Mouse (Mus musculus) midbrain, embryonic 14.5 days (tissue): ENCODE measurements around the gene Cntn2. TPM values are rescaled to one million over a fixed set of nuclear protein-coding genes. Genes with fewer than 3 reads are reported as not detected.

Source experiments
- ATAC-seq: fragments of 200-750 bp; cut with Nextera tagmentation; 2 replicates; pipeline ENCODE4 v1.8.0; 2017; ENCODE audit warnings: moderate number of reproducible peaks, moderate library complexity; ENCODE audit not compliant: low FRiP score, low TSS enrichment
- DNase-seq: peaks from one replicate; pipeline ENCODE4 v3.0.0-alpha.2; 2015
- H3K27ac ChIP-seq: fragments of 300-500 bp; sonication (generic); replicated peaks from 2 replicates; pipeline ENCODE4 v1.5.1; 2014; ENCODE audit warnings: mild to moderate bottlenecking, low read depth, low read length, moderate library complexity
- H3K27me3 ChIP-seq: fragments of 300-500 bp; sonication (generic); 2 replicates; pipeline ENCODE4 v1.6.1; 2014; ENCODE audit warnings: low read length, control low read depth, mixed read lengths; ENCODE audit not compliant: control insufficient read depth, insufficient read depth
- H3K36me3 ChIP-seq: fragments of 300-500 bp; sonication (generic); 2 replicates; pipeline ENCODE4 v1.6.1; 2014; ENCODE audit warnings: low read length, control low read depth; ENCODE audit not compliant: control insufficient read depth, insufficient read depth
- H3K4me1 ChIP-seq: fragments of 300-500 bp; sonication (generic); 2 replicates; pipeline ENCODE4 v1.6.1; 2014; ENCODE audit warnings: mild to moderate bottlenecking, antibody characterized with exemption, low read length, control low read depth; ENCODE audit not compliant: control insufficient read depth, insufficient read depth
- H3K4me2 ChIP-seq: fragments of 300-500 bp; sonication (generic); 2 replicates; pipeline ENCODE4 v1.6.1; 2014; ENCODE audit warnings: mild to moderate bottlenecking, low read length, moderate library complexity
- H3K4me3 ChIP-seq: fragments of 300-500 bp; sonication (generic); replicated peaks from 2 replicates; pipeline ENCODE4 v1.5.1; 2014; ENCODE audit warnings: low read depth, low read length
- H3K9ac ChIP-seq: fragments of 300-500 bp; sonication (generic); replicated peaks from 2 replicates; pipeline ENCODE4 v1.6.1; 2014; ENCODE audit warnings: mild to moderate bottlenecking, low read length, moderate library complexity
- H3K9me3 ChIP-seq: fragments of 300-500 bp; sonication (generic); 2 replicates; pipeline ENCODE4 v1.6.1; 2016; ENCODE audit warnings: low read length, control low read depth, mixed read lengths; ENCODE audit not compliant: control insufficient read depth
- WGBS: fragments of 180-500 bp; shearing (Covaris S2); extraction: QIAGEN DNeasy Blood & Tissue Kit; methylation state at CpG from one replicate; pipeline ENCODE4 v1.1.7; 2014; 5-methylcytosine and 5-hydroxymethylcytosine counted together
- polyA plus RNA-seq: library from polyadenylated mRNA; unstranded; fragments of >200 nt; fragmentation: Nextera tagmentation; extraction: Ambion mirVana; gene quantifications from 2 replicates; pipeline ENCODE4 v1.2.1, GENCODE M21; 2014

Cntn2 gene
- polyA plus RNA-seq, 1 experiment from 2014 or later = 65.3 TPM

DNA sequence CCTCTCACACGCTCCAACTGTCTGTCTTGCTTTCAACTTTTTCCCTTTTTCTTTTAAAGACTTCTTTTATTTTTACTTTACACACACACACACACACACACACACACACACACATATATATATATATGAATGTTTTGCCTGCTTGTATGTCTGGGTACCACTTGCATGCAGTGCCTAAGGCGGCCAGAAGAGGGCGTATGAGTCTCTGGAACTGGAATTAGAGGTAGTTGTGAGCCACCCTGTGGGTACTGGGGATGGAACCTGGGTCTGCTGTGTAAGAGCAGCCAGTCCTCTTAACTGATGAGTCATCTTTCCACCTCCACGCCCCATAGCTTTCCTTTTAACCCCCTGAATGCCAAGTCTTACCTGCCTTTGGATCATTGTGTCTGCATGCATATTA is 19.1 kb downstream of the Cntn2 start:
- Histone ChIP-seq H3K36me3 (peaks cover 70% of the 10 kb centered on the region), H3K9ac (no peak overlapping the region), H3K4me3 (no peak overlapping the region), H3K27me3 (no peaks in the 10 kb centered on the region), H3K27ac (no peak overlapping the region), H3K4me1 (peaks cover 12% of the 10 kb centered on the region; the same call in 1 of the 2 replicates), H3K4me2 (no peak overlapping the region), H3K9me3 (no peaks in the 10 kb centered on the region)
- DNase-seq (no peak), ATAC-seq (no peak)
- WGBS = 39% methylated on average over 4 of the region's 4 CpGs

DNA sequence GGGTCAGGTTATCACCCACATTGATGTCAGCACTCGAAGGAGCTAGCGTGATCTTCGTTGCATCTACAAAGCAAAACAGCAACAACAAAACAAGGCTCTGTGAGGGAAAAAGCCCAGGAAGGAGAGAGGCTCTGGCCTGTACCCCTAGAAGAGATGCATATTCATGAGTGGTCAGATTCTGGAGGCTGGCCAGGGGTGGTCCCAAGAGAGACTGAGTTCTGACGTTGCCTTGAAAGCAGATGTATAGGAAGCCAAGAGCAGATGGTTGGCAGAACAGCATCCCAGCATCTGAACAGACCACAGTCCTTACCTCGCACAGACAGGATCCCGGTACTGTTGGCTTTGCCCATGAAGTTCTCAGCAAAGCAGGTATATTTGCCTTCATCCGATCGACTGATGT is 20.0 kb downstream of the Cntn2 start:
- H3K4me1 ChIP-seq = peaks cover 12% of the 10 kb centered on the region; the same call in 1 of the 2 replicates
- peaks cover 71% of the 10 kb centered on the region for H3K36me3 ChIP-seq
- H3K9ac ChIP-seq = no peak overlapping the region; the same call in 1 of the 2 replicates
- WGBS = 78% methylated on average over 8 of the region's 8 CpGs
- no peak for ATAC-seq
- no peak overlapping the region for H3K27ac ChIP-seq
- no peak overlapping the region for H3K4me2 ChIP-seq
- no peaks in the 10 kb centered on the region for H3K27me3 ChIP-seq
- H3K9me3 ChIP-seq = no peaks in the 10 kb centered on the region
- peak; percentile 62 for DNase-seq
- no peak overlapping the region for H3K4me3 ChIP-seq

DNA sequence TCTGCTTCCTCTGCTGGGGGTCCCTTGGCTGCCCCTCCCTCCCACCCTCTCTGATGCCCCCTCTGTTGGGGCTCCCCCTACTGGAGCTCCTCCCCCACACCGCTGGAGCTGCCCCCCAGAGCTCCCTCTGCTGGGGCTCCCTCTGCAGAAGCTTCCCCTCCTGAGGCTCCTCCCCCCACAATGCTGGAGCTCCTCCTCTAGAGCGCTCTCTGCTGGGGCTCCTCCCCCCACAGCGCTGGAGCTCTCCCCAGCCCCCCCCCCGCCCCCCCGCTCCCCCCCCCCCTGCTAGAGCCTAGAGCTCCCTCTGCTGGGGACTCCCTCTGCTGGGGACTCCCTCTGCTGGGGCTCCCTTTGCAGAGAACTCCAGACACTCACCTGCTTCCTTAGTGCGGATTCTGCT is 22.3 kb downstream of the Cntn2 start:
- H3K36me3 ChIP-seq = peaks cover 83% of the 10 kb centered on the region
- no peak overlapping the region for H3K9ac ChIP-seq
- no peak for ATAC-seq
- 0 out of 2 replicates have a peak, but pooled peaks cover 4% of the 10 kb centered on the region for H3K4me1 ChIP-seq
- H3K27me3 ChIP-seq = no peaks in the 10 kb centered on the region
- peak; percentile 62 for DNase-seq
- no peak overlapping the region for H3K27ac ChIP-seq
- H3K4me2 ChIP-seq = no peak overlapping the region
- WGBS = 25% methylated on average over 2 of the region's 6 CpGs
- no peak overlapping the region for H3K4me3 ChIP-seq
- no peaks in the 10 kb centered on the region for H3K9me3 ChIP-seq

DNA sequence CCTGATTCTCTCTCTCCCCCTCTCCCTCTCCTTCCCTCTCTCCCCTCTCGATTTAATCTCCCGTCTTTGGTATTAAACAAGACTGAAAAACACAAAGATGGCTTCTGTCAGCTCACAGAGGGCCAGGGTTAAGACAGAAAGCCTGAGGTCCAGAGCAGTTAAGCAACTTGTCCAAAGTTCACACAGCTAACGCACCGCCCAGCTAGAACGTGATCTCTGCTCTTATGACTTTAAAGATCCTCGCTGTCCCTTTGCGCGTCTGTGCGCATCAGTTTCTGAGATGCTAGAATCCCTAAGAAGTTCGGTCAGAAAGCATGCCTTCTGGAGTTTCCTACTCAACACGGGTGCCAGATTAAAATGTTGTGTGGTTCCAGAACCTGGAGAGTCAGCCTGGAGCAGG is 23.3 kb downstream of the Cntn2 start:
- DNase-seq = no peak
- 88% methylated on average over 11 of the region's 11 CpGs for WGBS
- Histone ChIP-seq H3K4me3 (no peak overlapping the region), H3K27me3 (no peaks in the 10 kb centered on the region), H3K4me2 (no peak overlapping the region), H3K9ac (no peak overlapping the region), H3K9me3 (no peaks in the 10 kb centered on the region), H3K36me3 (peaks cover 84% of the 10 kb centered on the region), H3K4me1 (no peaks in the 10 kb centered on the region), H3K27ac (no peak overlapping the region)
- ATAC-seq = no peak

DNA sequence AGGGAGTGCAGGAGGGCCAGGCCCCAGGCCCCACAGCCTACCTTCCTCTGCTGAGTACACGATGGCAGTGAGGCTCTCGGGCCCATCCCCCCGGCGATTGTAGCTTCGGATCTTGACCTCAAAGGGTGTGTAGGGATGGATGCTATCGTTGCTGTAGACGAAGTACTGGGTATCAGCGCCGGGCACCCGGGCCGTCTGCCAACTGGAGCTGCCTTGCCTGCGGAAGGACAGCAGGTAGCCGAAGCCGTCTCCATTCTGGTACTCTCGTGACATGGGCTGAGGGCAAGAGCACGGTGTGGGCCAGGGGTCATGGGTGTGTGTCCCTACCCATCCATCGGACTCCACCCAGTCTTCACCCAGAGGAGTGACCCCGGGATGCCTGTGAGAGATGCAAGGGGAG is 24.4 kb downstream of the Cntn2 start:
- ATAC-seq = no peak
- Histone ChIP-seq H3K27ac (no peak overlapping the region), H3K9ac (no peak overlapping the region), H3K4me1 (no peaks in the 10 kb centered on the region), H3K4me3 (no peak overlapping the region), H3K27me3 (no peaks in the 10 kb centered on the region), H3K9me3 (no peaks in the 10 kb centered on the region), H3K36me3 (peaks cover 84% of the 10 kb centered on the region), H3K4me2 (no peak overlapping the region)
- 86% methylated on average over 18 of the region's 18 CpGs for WGBS
- no peak for DNase-seq

DNA sequence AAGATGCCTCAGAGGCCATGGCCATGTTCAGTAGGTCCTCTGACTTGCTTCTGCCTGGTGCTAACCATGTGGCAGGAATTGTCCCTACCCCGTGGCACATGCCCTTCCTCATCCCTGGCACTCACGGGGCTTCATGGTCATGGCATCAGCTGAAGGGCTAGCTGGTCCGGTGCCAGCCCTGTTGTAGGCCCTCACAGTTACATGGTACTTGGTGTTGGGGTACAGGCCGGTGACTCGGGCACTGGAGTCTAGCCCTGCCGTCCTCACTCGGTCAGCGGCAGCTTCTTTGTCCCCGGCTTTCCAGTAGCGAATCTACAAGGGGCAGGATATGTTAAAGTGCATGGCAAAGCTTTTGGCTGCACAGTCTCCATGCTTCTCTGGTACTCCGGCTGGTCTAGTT is 26.3 kb downstream of the Cntn2 start:
- Histone ChIP-seq H3K36me3 (peaks cover 68% of the 10 kb centered on the region), H3K9ac (no peak overlapping the region), H3K4me1 (no peaks in the 10 kb centered on the region), H3K9me3 (no peaks in the 10 kb centered on the region), H3K4me2 (no peak overlapping the region), H3K27ac (no peak overlapping the region), H3K4me3 (no peak overlapping the region), H3K27me3 (no peaks in the 10 kb centered on the region)
- ATAC-seq = no peak
- 96% methylated on average over 11 of the region's 11 CpGs for WGBS
- DNase-seq = no peak

DNA sequence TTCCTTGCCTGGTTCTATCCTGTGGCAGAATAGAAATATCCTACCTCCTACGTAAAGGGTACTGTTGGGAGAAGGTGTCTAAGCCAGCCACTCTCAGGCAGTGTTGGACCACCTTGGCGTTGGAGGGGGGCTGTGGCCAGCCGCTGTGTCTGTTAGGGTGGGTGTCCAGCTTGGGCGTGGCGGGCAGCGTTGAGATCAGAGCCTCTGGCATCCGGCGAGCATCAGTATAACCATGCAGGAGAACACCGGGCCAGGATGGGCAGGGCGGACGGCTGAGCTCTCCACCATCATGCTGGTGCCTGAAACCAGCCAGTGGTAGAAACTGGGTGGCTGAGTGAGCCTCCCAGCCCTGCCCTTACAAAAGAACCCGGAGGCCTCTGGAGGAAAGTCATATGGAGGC is 27.7 kb downstream of the Cntn2 start:
- no peak overlapping the region for H3K4me3 ChIP-seq
- no peaks in the 10 kb centered on the region for H3K4me1 ChIP-seq
- no peaks in the 10 kb centered on the region for H3K9me3 ChIP-seq
- H3K36me3 ChIP-seq = peaks cover 59% of the 10 kb centered on the region
- no peak overlapping the region for H3K27ac ChIP-seq
- 93% methylated on average over 12 of the region's 12 CpGs for WGBS
- ATAC-seq (no peak), DNase-seq (no peak)
- no peak overlapping the region for H3K9ac ChIP-seq
- H3K27me3 ChIP-seq = no peaks in the 10 kb centered on the region
- H3K4me2 ChIP-seq = no peak overlapping the region

DNA sequence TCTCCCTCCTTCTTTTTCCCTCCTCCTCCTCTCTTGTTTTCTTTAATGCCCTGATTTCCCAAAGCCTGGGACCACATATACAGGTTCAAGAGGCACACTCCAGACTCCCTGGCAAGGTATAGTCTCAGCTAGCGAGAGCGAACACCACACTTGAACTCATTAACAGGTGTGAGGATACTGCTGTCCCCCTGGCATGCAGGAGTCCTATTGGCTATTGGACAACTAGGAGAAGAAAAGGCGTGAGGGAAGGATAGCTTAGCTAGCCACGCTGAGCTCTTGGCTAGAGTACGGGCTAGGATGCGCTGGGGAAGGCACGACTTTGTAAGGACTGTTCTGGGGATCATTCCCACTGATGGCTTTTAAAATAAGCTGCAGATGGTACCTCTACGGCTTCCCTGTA is 30.9 kb downstream of the Cntn2 start:
- Histone ChIP-seq H3K36me3 (peaks cover 44% of the 10 kb centered on the region), H3K9ac (no peak overlapping the region), H3K27me3 (no peaks in the 10 kb centered on the region), H3K27ac (no peak overlapping the region), H3K4me1 (no peaks in the 10 kb centered on the region), H3K9me3 (no peaks in the 10 kb centered on the region), H3K4me2 (no peak overlapping the region), H3K4me3 (no peak overlapping the region)
- ATAC-seq = no peak
- no peak for DNase-seq
- 78% methylated on average over 8 of the region's 8 CpGs for WGBS

DNA sequence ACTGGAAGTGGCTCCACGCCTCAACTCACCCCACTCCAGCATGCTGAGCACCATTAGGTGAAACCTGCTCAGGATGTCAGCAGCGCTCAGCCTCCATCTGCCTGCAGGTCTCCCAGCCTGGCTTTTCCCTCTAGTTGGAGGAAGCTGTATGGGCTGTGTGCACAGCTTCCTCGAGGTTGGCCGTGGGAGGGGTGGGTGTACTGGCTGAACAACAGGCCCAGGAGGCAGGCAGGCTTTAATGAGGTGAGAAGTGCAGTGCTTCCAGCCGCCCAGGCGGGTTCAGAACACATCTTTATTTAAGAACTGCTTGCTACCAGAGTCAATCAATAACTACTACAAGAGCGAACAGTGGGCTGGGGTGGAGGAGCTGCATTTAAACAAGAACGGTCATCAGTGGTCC is 31.5 kb downstream of the Cntn2 start:
- Histone ChIP-seq H3K4me2 (no peak overlapping the region), H3K4me1 (no peaks in the 10 kb centered on the region), H3K36me3 (peaks cover 44% of the 10 kb centered on the region), H3K27ac (peak overlapping the region; percentile 55; the same call in 1 of the 2 replicates), H3K4me3 (no peak overlapping the region), H3K9ac (no peak overlapping the region), H3K27me3 (no peaks in the 10 kb centered on the region), H3K9me3 (no peaks in the 10 kb centered on the region)
- DNase-seq = peak; percentile 51
- 46% methylated on average over 8 of the region's 8 CpGs for WGBS
- peak; percentile 31; the same call in 1 of the 2 replicates for ATAC-seq
